Mouse (Mus musculus): ENCODE measurements around the gene Gucy2f. TPM values are rescaled to one million over a fixed set of nuclear protein-coding genes. Genes with fewer than 3 reads are reported as not detected.

Gene Gucy2f
- total and polyA plus RNA-seq, 3 experiments: not detected

DNA sequence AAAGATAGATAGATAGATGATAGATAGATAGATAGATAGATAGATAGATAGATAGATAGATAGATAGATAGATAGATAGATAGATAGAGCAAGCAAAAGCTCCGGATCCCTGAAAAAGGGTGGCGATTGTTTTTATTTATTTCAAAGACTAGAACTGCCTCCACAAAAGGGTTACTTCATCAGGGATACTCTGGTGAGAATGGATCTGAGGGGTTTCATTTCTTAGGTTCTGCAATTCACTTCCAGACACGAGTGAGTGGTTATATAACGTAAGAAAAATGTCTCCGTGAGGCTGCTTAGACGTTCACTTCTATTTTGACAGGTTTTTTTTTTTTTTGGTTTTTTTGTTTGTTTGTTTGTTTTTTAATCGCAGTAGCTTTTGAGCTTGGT is 32.0 kb upstream of the Gucy2f start:
- peaks cover 0 to 8% of the 10 kb centered on the region in 2 experiments; a peak in 2 of 4 replicates for H3K36me3 ChIP-seq (ENCODE audit: control insufficient read depth in 1 of 2, insufficient read depth in 2 of 2, low read length in 2 of 2)
- peak overlapping the region; percentile 44 to 82 for H3K4me3 ChIP-seq (ENCODE audit: control insufficient read depth in 1 of 2, insufficient read depth in 1 of 2, low read depth in 2 of 2, low read length in 2 of 2)
- no peak for TF ChIP-seq ELF1 (IDR thresholded peaks at IDR 0.05; ENCODE audit: low read depth, low read length)
- peak; percentile 65 for TF ChIP-seq GATA1 (IDR thresholded peaks at IDR 0.05; ENCODE audit: low read depth, low read length)
- no peak overlapping the region for H3K27ac ChIP-seq (ENCODE audit: control insufficient read depth, low read depth, low read length)
- H3K4me1 ChIP-seq (ENCODE audit: control insufficient read depth in 1 of 2, insufficient read depth in 2 of 2, low read length in 2 of 2): peaks cover 3 to 5% of the 10 kb centered on the region in 2 experiments; a peak in 3 of 4 replicates
- H3K27me3 ChIP-seq (ENCODE audit: control insufficient read depth in 1 of 2, insufficient read depth in 2 of 2, low read length in 2 of 2): no peaks in the 10 kb centered on the region; a peak in 2 of 4 replicates
- no peaks in the 10 kb centered on the region for H3K9me3 ChIP-seq (replicated peaks; ENCODE audit: insufficient read depth, low read length)
- peak overlapping the region; percentile 44 for H3K9ac ChIP-seq (ENCODE audit: control insufficient read depth, low read depth, low read length, poor library complexity, severe bottlenecking)
- DNase-seq (ENCODE audit: low read depth, low spot score): peak; percentile 31
- no peaks in the 10 kb centered on the region; the same call in 1 of the 2 replicates for H3K79me2 ChIP-seq (ENCODE audit: control insufficient read depth, insufficient read depth, low read length, poor library complexity)

DNA sequence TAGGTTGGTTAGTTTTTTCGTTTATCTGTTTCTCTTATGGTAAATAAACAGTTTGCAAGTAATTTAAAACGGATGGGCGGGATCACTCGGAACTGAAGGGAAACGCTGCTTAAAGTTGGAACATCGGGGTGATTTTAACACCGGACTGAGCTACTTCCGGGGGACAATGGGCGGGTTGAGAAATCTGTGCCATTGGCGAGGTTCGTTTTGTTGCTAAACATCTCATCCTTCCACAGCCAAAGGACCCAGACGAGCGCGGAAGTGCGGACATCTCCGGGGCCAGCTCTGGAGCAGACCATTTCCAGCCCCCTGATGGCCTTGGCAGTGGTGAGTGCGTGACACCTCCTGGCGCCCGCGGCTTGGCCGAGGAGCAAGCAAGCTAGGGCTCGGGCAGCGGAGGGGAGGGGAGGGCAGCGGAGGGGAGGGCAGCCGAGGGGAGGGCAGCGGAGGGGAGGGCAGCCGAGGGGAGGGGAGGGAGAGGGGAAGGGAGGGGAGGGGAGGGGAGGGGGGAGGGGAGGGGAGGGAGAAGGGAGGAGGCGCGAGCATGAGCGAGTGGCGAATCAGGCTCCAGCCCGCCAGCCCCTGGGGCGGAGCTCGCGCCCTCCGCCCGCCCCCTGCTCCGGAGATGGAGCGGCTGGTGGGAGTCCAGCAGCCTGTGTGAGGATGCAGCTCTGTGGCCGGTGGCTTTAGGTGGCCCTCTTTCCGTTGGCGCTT is 31.5 kb upstream of the Gucy2f start:
- Histone ChIP-seq H3K4me3 (ENCODE audit: control insufficient read depth in 1 of 2, insufficient read depth in 1 of 2, low read depth in 2 of 2, low read length in 2 of 2) (peak overlapping the region; percentile 83 to 86), H3K27ac (ENCODE audit: control insufficient read depth, low read depth, low read length) (peak overlapping the region; percentile 58), H3K9me3 (replicated peaks; ENCODE audit: insufficient read depth, low read length) (no peaks in the 10 kb centered on the region), H3K4me1 (ENCODE audit: control insufficient read depth in 1 of 2, insufficient read depth in 2 of 2, low read length in 2 of 2) (peaks cover 3 to 5% of the 10 kb centered on the region in 2 experiments; a peak in 3 of 4 replicates), H3K79me2 (ENCODE audit: control insufficient read depth, insufficient read depth, low read length, poor library complexity) (no peaks in the 10 kb centered on the region; the same call in 1 of the 2 replicates), H3K9ac (ENCODE audit: control insufficient read depth, low read depth, low read length, poor library complexity, severe bottlenecking) (peak overlapping the region; percentile 68), H3K36me3 (ENCODE audit: control insufficient read depth in 1 of 2, insufficient read depth in 2 of 2, low read length in 2 of 2) (peaks cover 0 to 8% of the 10 kb centered on the region in 2 experiments; a peak in 2 of 4 replicates), H3K27me3 (ENCODE audit: control insufficient read depth in 1 of 2, insufficient read depth in 2 of 2, low read length in 2 of 2) (no peaks in the 10 kb centered on the region; a peak in 2 of 4 replicates)
- TF ChIP-seq GABPA (IDR thresholded peaks at IDR 0.05; ENCODE audit: low read depth, low read length) (no peak), ZNF384 (IDR thresholded peaks at IDR 0.05; ENCODE audit: low read depth, low read length) (no peak), HCFC1 (IDR thresholded peaks at IDR 0.05; ENCODE audit: low read depth, low read length) (peak; percentile 87), GATA1 (IDR thresholded peaks at IDR 0.05; ENCODE audit: low read depth, low read length) (peak; percentile 22; the same call in 1 of the 2 replicates), NRF1 (IDR thresholded peaks at IDR 0.05; ENCODE audit: insufficient read depth, low read depth, low read length, poor library complexity, severe bottlenecking) (no peak), MAZ (IDR thresholded peaks at IDR 0.05; ENCODE audit: low read depth, low read length) (peak; percentile 94), POLR2AphosphoS2 (IDR thresholded peaks at IDR 0.05; ENCODE audit: low read length) (no peak), USF2 (IDR thresholded peaks at IDR 0.05; ENCODE audit: borderline replicate concordance in 1 of 2, insufficient read depth in 1 of 2, low read depth in 1 of 2, low read length in 2 of 2) (no peak), EP300 (IDR thresholded peaks at IDR 0.05; ENCODE audit: low read depth in 1 of 2, low read length in 2 of 2) (no peak), TCF12 (IDR thresholded peaks at IDR 0.05; ENCODE audit: low read depth, low read length) (0 out of 2 replicates have a peak, but pooled peaks have one; percentile 35), TBP (IDR thresholded peaks at IDR 0.05; ENCODE audit: low read depth, low read length) (peak; percentile 56), ZMIZ1 (IDR thresholded peaks at IDR 0.05; ENCODE audit: low read depth, low read length) (no peak), ETS1 (IDR thresholded peaks at IDR 0.05; ENCODE audit: low read depth, low read length) (no peak), ELF1 (IDR thresholded peaks at IDR 0.05; ENCODE audit: low read depth, low read length) (peak; percentile 71; the same call in 1 of the 2 replicates), NELFE (IDR thresholded peaks at IDR 0.05; ENCODE audit: low read depth, low read length) (peak; percentile 39; the same call in 1 of the 2 replicates), SMC3 (IDR thresholded peaks at IDR 0.05; ENCODE audit: low read depth, low read length) (no peak), CTCF (IDR thresholded peaks at IDR 0.05 in 2 of 3, conservative IDR thresholded peaks at IDR 0.05 in 1 of 3; ENCODE audit: control insufficient read depth in 1 of 3, insufficient read depth in 1 of 3, low read depth in 2 of 3, low read length in 3 of 3, poor library complexity in 1 of 3, severe bottlenecking in 1 of 3) (no peak), KAT2A (conservative IDR thresholded peaks at IDR 0.05; ENCODE audit: low read depth, low read length) (peak; percentile 15; the same call in 1 of the 2 replicates), RAD21 (IDR thresholded peaks at IDR 0.05; ENCODE audit: low read depth, low read length) (no peak), MYC (IDR thresholded peaks at IDR 0.05; ENCODE audit: low read depth, low read length) (peak; percentile 58), SIN3A (IDR thresholded peaks at IDR 0.05; ENCODE audit: low read length) (peak; percentile 86), POLR2A (IDR thresholded peaks at IDR 0.05; ENCODE audit: control insufficient read depth in 1 of 2, insufficient read depth in 1 of 2, low read depth in 1 of 2, low read length in 2 of 2, poor library complexity in 1 of 2) (no peak; a peak in 1 of 4 replicates), RCOR1 (IDR thresholded peaks at IDR 0.05; ENCODE audit: low read depth, low read length) (no peak), MXI1 (IDR thresholded peaks at IDR 0.05; ENCODE audit: low read depth, low read length) (peak; percentile 2; the same call in 1 of the 2 replicates)
- peak; percentile 96 for DNase-seq (ENCODE audit: low read depth, low spot score)

Measured in MEL (cell line).